Mouse (Mus musculus): ENCODE measurements around the gene Cyp2c39.
"Not testable (repeated sequence)": the region's sequence is repeated elsewhere in the genome, so short reads cannot be mapped to it uniquely, and the experiment has no call there.

The Cyp2c39 gene

GRCm38 (mm10) chr19:39510534-39510933, at the start of gene Cyp2c39:
TSS of gene Cyp2c39 (plus strand) at chr19:39510862.
- DNase-seq: no peak

DNA sequence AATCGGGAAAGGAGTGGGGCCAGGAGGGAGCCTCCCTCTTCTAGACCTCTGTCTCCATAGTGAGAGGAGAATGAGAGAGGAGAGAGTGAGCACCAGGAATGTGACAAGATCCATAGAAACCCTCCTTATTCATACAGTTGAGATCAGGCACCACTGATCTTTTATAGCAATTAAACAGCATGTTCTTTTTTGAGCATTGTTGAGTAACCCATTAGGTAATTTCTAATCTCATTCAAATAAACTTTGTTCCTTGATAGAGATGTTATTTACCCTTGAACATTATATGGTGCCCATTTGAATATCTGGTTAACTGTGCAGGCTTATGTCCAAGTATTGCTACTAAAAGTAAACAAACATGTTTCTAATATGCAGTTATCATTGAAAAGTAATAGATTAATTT, 47.7 kb upstream of the Cyp2c39 start, which contains the start of gene Cyp2c38:
Gene Cyp2c38, minus strand, starts transcription at position 135 of the 400 bp plus-strand sequence.
- no peak for DNase-seq

DNA sequence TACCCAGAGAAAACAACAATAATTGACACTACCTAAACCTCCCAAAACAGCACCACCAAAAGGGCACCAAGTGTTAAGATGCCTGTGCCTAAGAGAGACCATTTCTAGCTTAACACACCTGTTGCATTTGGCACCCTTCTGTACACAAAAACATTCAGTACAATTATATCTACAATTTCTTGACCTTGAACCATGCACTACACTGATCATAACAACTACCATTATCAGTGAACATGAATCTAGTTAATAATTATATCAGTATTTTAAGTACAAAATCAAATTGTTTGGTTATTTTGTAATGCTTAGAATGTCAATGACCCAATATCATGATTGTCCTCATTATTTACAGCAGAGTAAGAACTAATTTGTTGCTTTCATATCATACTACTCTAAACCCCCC, 46.7 kb upstream of the Cyp2c39 start:
- no peak for DNase-seq

GRCm38 (mm10) chr19:39483961-39484360, 26.7 kb upstream of the Cyp2c39 start:
- DNase-seq: not testable (repeated sequence)

DNA sequence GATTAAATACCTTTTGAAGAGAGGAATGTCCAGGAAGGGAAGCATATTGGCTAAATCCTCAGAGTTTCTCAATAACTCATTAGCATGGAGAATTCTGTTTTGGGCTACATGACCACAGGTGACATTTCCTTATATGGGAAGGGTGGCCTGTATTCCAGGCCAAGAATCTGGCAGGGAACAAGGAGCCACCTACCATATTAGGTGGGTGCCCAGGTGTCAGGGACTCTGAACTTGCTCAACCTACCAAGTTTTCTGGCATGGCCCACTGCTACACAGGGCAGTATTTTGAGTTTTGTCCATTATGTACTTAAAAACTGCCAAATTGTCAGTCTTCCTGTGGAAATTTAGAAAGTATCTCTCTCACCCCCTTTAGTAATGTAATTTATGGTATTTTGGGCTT, 4.3 kb upstream of the Cyp2c39 start:
- no peak for DNase-seq

DNA sequence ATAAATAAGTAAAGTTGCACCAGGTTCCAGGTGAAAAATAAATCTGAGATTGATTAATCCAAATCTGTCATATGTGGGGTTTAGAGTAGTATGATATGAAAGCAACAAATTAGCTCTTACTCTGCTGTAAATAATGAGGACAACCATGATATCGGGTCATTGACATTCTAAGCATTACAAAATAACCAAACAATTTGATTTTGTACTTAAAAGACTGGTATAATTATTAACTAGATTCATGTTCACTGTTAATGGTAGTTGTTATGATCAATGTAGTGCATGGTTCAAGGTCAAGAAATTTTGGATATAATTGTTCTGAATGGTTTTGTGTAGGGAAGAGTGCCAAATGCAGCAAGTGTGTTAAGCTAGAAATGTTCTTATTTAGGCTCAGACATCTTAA, 1.1 kb upstream of the Cyp2c39 start:
- no peak for DNase-seq

All from kidney, postnatal 14 days (tissue).